Mouse (Mus musculus) forebrain, embryonic 11.5 days (tissue): ENCODE measurements around the gene Tex101. TPM values are rescaled to one million over a fixed set of nuclear protein-coding genes. Genes with fewer than 3 reads are reported as not detected.

Experiments used
- ATAC-seq: fragments of 200-750 bp; cut with Nextera tagmentation; replicated peaks from 2 replicates; pipeline ENCODE4 v1.8.0; 2017; ENCODE audit warnings: moderate TSS enrichment; ENCODE audit not compliant: low FRiP score
- DNase-seq: peaks from one replicate; pipeline ENCODE4 v3.0.0-alpha.2; 2017; ENCODE audit warnings: low spot score
- H3K27ac ChIP-seq: fragments of 300-500 bp; sonication (generic); 2 replicates; pipeline ENCODE4 v1.5.1; 2014; ENCODE audit warnings: low read depth, low read length
- H3K27me3 ChIP-seq: fragments of 300-500 bp; sonication (generic); 2 replicates; pipeline ENCODE4 v1.6.1; 2014; ENCODE audit warnings: mild to moderate bottlenecking, low read length, mixed read lengths; ENCODE audit not compliant: control insufficient read depth, insufficient read depth
- H3K36me3 ChIP-seq: fragments of 300-500 bp; sonication (generic); 2 replicates; pipeline ENCODE4 v1.6.1; 2014; ENCODE audit warnings: mild to moderate bottlenecking, low read length, moderate library complexity, mixed read lengths; ENCODE audit not compliant: control insufficient read depth, insufficient read depth
- H3K4me1 ChIP-seq: fragments of 300-500 bp; sonication (generic); replicated peaks from 2 replicates; pipeline ENCODE4 v1.6.1; 2014; ENCODE audit warnings: low read length, mixed read lengths; ENCODE audit not compliant: control insufficient read depth, insufficient read depth
- H3K4me2 ChIP-seq: fragments of 300-500 bp; sonication (generic); 2 replicates; pipeline ENCODE4 v1.6.1; 2014; ENCODE audit warnings: low read depth, mild to moderate bottlenecking, low read length, moderate library complexity, mixed read lengths; ENCODE audit not compliant: severe bottlenecking
- H3K4me3 ChIP-seq: fragments of 300-500 bp; sonication (generic); 2 replicates; pipeline ENCODE4 v1.5.1; 2014; ENCODE audit warnings: low read depth, low read length
- H3K9ac ChIP-seq: fragments of 300-500 bp; sonication (generic); 2 replicates; pipeline ENCODE4 v1.6.1; 2014; ENCODE audit warnings: low read length
- H3K9me3 ChIP-seq: fragments of 300-500 bp; sonication (generic); 2 replicates; pipeline ENCODE4 v1.6.1; 2016; ENCODE audit warnings: low read length, mixed read lengths; ENCODE audit not compliant: control insufficient read depth
- WGBS: fragments of 180-500 bp; shearing (Covaris S2); extraction: QIAGEN DNeasy Blood & Tissue Kit; methylation state at CpG from one replicate; pipeline ENCODE4 v1.1.7; 2014; 5-methylcytosine and 5-hydroxymethylcytosine counted together
- polyA plus RNA-seq: library from polyadenylated mRNA; unstranded; fragments of >200 nt; fragmentation: Nextera tagmentation; extraction: Ambion mirVana; gene quantifications from 2 replicates; pipeline ENCODE4 v1.2.1, GENCODE M21; 2014

The Tex101 gene
- polyA plus RNA-seq, 1 experiment from 2014 or later: not detected

DNA sequence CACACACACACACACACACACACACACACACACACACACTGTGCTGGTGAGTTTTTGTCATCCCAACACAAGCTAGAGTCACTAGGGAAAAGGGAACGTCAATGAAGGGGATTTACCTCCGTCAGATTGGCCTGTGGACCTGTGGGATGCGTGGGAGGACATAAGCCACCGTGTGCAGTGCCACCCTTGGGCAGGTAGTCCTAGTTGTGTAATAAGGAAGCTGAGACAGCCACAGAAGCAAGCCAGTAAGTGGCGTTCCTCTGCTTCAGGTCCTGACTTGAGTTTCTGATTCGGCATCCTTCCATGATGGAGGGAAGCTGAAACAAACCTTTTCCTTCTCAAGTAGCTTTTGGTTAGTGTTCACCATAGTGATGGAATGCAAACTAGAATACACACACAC, 32.0 kb downstream of the Tex101 start:
- Histone ChIP-seq H3K9ac (no peak overlapping the region), H3K4me3 (no peak overlapping the region), H3K36me3 (no peaks in the 10 kb centered on the region), H3K27ac (no peak overlapping the region), H3K4me1 (no peaks in the 10 kb centered on the region), H3K4me2 (no peak overlapping the region), H3K9me3 (no peaks in the 10 kb centered on the region), H3K27me3 (peaks cover 8% of the 10 kb centered on the region)
- DNase-seq: no peak
- ATAC-seq: no peak
- WGBS: 82% methylated on average over 6 of the region's 6 CpGs

DNA sequence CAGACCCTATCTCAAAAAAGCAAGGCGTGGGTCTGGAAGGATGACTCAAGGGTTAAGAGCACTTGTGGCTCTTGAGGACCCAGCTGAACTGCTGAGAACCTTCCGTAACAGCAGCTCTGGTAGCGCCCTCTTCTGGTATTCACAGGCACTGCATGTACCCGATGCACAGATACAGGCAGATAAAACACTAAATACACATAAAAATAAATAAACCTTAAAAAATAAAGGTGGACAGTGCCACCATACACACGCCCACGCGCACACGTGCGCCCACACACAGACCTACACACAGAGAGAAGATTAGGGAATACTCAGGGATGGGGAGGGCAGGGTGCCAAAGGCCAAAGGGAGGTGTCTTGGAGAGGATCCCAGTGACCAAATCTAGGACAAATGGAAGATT, 34.0 kb downstream of the Tex101 start:
- Histone ChIP-seq H3K4me3 (no peak overlapping the region), H3K27ac (no peak overlapping the region), H3K4me2 (no peak overlapping the region), H3K27me3 (peaks cover 28% of the 10 kb centered on the region), H3K9me3 (no peaks in the 10 kb centered on the region), H3K9ac (no peak overlapping the region), H3K36me3 (no peaks in the 10 kb centered on the region), H3K4me1 (peaks cover 2% of the 10 kb centered on the region; the same call in 1 of the 2 replicates)
- ATAC-seq (no peak), DNase-seq (peak; percentile 79)
- WGBS: 11% methylated on average over 9 of the region's 9 CpGs

DNA sequence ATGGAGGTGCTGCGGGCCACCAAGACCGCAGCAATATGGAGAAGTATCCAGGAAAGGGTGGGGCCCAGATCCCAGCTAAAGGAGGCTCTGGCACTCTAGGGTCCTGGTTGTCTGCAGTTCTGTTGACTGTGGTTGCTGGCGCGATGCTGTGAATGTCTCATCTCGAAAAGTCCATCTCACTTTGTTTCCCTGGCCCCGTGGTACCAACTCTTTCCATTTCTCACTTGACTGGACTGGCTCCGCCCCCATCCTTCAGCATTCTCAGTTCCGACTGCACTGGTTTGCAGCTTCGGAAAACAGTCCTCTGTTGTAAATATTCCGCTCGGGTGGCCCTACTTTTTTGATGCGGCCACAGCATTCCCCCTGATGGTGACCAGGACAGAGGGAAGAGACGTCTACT, 36.0 kb downstream of the Tex101 start:
- H3K27me3 ChIP-seq: peaks cover 44% of the 10 kb centered on the region
- ATAC-seq: no peak
- 64% methylated on average over 13 of the region's 13 CpGs for WGBS

DNA sequence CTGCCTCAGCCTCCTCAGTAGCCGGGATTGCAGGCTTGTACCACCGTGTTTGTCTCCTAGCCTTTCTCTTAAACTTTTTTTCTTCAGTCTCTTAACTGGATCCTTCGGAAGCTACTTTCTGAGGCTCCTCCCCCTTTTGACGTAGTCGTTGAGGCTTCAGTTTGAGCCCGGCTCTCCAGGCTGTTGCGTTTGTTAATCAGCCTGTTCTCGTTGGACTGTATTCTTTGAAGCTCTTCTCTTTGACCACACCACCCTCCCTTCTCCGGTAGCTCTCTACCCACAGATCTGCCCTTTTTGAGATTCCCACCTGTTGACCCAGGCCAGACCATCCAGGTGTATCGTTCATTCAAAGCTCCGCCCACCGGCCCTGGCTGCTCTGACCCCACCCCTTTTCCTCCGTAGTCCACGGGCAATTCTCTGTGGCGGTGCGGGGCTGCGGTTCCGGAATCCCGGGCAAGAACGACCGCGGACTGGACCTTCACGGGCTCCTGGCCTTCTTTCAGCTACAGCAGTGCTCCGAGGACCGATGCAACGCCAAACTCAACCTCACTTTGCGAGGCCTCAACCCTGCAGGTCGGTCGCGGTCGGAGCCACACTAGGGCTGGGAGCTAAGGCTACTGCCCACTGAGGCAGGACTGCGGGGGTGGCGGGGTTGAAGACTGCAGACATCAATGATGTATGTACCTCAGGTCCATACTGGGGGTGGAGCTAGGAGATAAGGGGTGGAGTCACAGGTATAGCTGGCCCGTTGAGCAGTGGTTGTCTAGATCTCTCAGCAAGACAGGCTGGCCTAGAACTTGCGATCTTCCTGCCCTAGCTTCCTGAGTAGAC, 38.2 kb downstream of the Tex101 start:
- WGBS: 2% methylated on average over 35 of the region's 35 CpGs
- peak overlapping the region; percentile 46 for H3K4me2 ChIP-seq
- ATAC-seq (no peak), DNase-seq (no peak)
- H3K9me3 ChIP-seq: no peaks in the 10 kb centered on the region
- no peak overlapping the region for H3K9ac ChIP-seq
- no peak overlapping the region for H3K27ac ChIP-seq
- H3K4me1 ChIP-seq: peaks cover 2% of the 10 kb centered on the region; the same call in 1 of the 2 replicates
- H3K27me3 ChIP-seq: peaks cover 44% of the 10 kb centered on the region
- H3K36me3 ChIP-seq: no peaks in the 10 kb centered on the region
- peak overlapping the region; percentile 22 for H3K4me3 ChIP-seq

More for the DNA sequence above, 36.0 kb downstream of the Tex101 start:
- Histone ChIP-seq H3K4me3 (no peak overlapping the region), H3K4me1 (peaks cover 2% of the 10 kb centered on the region; the same call in 1 of the 2 replicates), H3K4me2 (no peak overlapping the region), H3K36me3 (no peaks in the 10 kb centered on the region), H3K9me3 (no peaks in the 10 kb centered on the region), H3K27ac (no peak overlapping the region), H3K9ac (no peak overlapping the region)
- DNase-seq: no peak

DNA sequence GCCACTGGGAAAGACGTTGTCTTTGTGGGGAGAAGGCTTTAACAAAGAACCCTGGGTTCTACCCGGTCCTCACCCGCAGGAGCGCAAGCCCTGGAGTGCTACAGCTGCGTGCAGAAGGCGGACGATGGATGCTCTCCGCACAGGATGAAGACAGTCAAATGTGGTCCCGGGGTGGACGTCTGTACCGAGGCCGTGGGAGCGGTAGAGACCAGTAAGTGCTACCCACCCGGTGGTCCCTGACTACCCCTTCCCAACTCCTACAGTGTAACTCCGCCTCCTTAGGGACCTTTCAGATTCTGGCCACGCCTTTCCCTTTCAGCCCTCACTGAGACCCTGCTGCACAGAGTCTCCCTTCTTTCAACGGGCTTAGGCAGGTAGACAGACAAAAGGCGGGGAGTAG, 39.4 kb downstream of the Tex101 start:
- no peaks in the 10 kb centered on the region for H3K9me3 ChIP-seq
- DNase-seq: no peak
- H3K27me3 ChIP-seq: peaks cover 44% of the 10 kb centered on the region
- no peak overlapping the region for H3K9ac ChIP-seq
- H3K27ac ChIP-seq: no peak overlapping the region
- peak; percentile 65 for ATAC-seq
- no peaks in the 10 kb centered on the region for H3K36me3 ChIP-seq
- peaks cover 2% of the 10 kb centered on the region; the same call in 1 of the 2 replicates for H3K4me1 ChIP-seq
- peak overlapping the region; percentile 14; the same call in 1 of the 2 replicates for H3K4me3 ChIP-seq
- under 1% methylated on average over 18 of the region's 18 CpGs for WGBS
- H3K4me2 ChIP-seq: peak overlapping the region; percentile 46

DNA sequence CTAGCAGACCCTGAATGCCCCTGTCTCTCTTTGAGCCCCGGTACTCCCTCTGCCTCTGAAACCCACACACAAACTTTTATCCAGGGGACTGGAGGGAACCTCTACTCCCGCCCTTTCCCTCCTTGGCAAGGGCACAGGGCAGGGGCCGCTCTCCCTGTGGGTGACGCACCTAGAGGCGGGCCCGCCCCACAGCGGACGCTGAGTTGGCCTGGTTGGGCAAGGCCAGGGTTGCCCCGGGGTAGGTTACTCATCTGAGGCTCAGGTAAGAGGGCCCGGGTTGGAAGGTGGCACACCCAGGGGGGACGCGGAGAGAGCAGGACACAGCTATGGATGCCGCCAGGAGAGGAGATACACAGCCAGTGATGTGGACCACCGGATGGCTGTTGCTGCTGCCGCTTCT, 40.2 kb downstream of the Tex101 start, which contains the start of gene Lypd3:
Gene Lypd3, plus strand, starts transcription at position 287 of the 400 bp plus-strand sequence.
- WGBS: 14% methylated on average over 15 of the region's 15 CpGs
- peak within 1 kb of the TSS; percentile 46 for H3K4me2 ChIP-seq
- no peaks in the 10 kb centered on the region for H3K36me3 ChIP-seq

DNA sequence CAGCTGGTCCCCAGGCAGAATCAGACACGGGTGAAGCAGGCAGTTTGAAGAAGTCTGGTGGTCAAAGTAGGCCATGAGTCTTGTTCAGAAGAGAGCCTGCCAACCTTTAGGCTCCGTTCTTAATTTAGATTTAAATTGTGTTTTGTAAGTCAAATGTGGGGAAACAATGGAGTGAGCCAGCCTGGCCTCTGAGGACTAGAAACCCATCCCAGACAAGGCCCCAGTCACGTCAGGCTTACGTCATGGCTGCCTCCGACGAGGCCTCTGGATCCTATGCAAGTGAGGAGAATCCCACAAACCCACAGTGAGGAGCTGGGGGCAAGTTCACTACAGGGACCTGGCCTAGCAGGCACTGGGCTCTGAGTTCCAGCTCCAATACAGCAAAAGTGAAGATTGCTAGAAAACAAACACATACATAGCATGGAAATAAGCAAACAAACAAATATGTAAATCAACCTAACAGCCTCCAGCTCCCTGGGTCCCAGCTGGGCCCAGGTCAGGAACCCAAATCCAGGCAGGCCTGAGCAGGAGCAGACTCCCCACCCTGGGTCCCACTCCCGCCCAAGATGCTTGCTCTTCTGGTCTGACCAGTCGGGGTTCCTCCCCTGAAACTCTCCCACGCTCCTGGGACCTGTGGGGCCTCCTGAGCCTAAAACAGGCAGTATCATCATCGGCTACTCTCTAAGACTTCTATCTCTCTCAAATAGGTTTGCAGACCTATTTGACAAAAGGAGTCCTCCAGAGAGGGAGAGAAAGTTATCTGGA, 46.2 kb downstream of the Tex101 start:
- ATAC-seq: no peak
- Histone ChIP-seq H3K36me3 (no peaks in the 10 kb centered on the region), H3K27me3 (no peaks in the 10 kb centered on the region), H3K4me2 (no peak overlapping the region), H3K27ac (no peak overlapping the region), H3K9ac (no peak overlapping the region), H3K4me3 (no peak overlapping the region), H3K9me3 (no peaks in the 10 kb centered on the region), H3K4me1 (peaks cover 2% of the 10 kb centered on the region; the same call in 1 of the 2 replicates)
- WGBS: 70% methylated on average over 10 of the region's 10 CpGs
- no peak for DNase-seq

More for the DNA sequence above, 40.2 kb downstream of the Tex101 start, which contains the start of gene Lypd3:
- Histone ChIP-seq H3K9ac (no peak within 1 kb of the TSS), H3K9me3 (no peaks in the 10 kb centered on the region), H3K27ac (no peak within 1 kb of the TSS), H3K4me3 (peak within 1 kb of the TSS; percentile 14; the same call in 1 of the 2 replicates), H3K4me1 (peaks cover 2% of the 10 kb centered on the region; the same call in 1 of the 2 replicates), H3K27me3 (peaks cover 44% of the 10 kb centered on the region)
- ATAC-seq: no peak
- DNase-seq: no peak

DNA sequence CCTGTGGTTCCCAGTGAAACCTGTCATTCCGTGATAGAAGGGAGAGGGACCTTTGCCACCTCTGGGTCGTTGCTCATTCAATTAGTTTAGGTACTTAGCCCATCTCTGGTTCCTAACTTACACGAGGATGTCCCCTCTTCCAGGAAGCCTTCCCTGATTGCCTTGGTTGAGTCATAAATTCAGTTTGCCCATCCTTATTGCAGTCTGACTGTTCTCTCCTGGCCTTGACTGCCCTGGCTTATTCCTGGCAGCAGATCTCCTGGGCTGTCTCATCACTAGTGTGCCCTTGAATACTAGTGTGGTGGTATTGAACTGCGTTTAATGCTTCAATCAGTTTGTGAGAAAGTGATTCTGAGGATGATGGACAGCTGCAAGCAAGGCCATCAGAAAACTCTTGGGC, 46.8 kb downstream of the Tex101 start:
- Histone ChIP-seq H3K9me3 (no peaks in the 10 kb centered on the region), H3K4me3 (no peak overlapping the region), H3K4me2 (no peak overlapping the region), H3K27me3 (no peaks in the 10 kb centered on the region), H3K4me1 (peaks cover 2% of the 10 kb centered on the region; the same call in 1 of the 2 replicates), H3K36me3 (no peaks in the 10 kb centered on the region), H3K9ac (no peak overlapping the region), H3K27ac (no peak overlapping the region)
- 64% methylated on average over 4 of the region's 4 CpGs for WGBS
- DNase-seq (no peak), ATAC-seq (no peak)
